Mouse (Mus musculus): ENCODE data around the gene Gm4756.
A peak's percentile ranks its signal among the peaks of the same experiment; 100 is the strongest.
"Not testable (repeated sequence)": the region's sequence is repeated elsewhere in the genome, so short reads cannot be mapped to it uniquely, and the experiment has no call there.

The Gm4756 gene

GRCm38 (mm10) chr12:72654698-72655097 lies 5.2 kb upstream of the Gm4756 start:
- DNase-seq (ENCODE audit: low spot score in 2 of 2), result peak; percentile 26 to 31

- no peak for DNase-seq (ENCODE audit: low spot score in 2 of 2)
These were observed 540 bp downstream of the Gm4756 start for GRCm38 (mm10) chr12:72648921-72649320.

- no peak for DNase-seq (ENCODE audit: low spot score in 2 of 2)
These were observed 11.4 kb downstream of the Gm4756 start for GRCm38 (mm10) chr12:72638025-72638424.

- no peak for DNase-seq (ENCODE audit: low spot score in 2 of 2)
These were observed 20.7 kb downstream of the Gm4756 start for GRCm38 (mm10) chr12:72628751-72629150.

GRCm38 (mm10) chr12:72622853-72623496 lies 26.5 kb downstream of the Gm4756 start:
- DNase-seq (ENCODE audit: low spot score in 2 of 2), result no peak

GRCm38 (mm10) chr12:72621441-72621840 lies 28.0 kb downstream of the Gm4756 start:
- DNase-seq (ENCODE audit: low spot score in 2 of 2), result no peak

- no peak for DNase-seq (ENCODE audit: low spot score in 2 of 2)
These were observed 28.6 kb downstream of the Gm4756 start for GRCm38 (mm10) chr12:72620856-72621255.

- DNase-seq (ENCODE audit: low spot score in 2 of 2), result no peak
These were observed 37.4 kb downstream of the Gm4756 start for GRCm38 (mm10) chr12:72612053-72612452.

GRCm38 (mm10) chr12:72598731-72599130 lies 50.7 kb downstream of the Gm4756 start:
- DNase-seq (ENCODE audit: low spot score in 2 of 2), result not testable (repeated sequence)

GRCm38 (mm10) chr12:72594001-72594400 lies 55.5 kb downstream of the Gm4756 start:
- no peak for DNase-seq (ENCODE audit: low spot score in 2 of 2)

GRCm38 (mm10) chr12:72592991-72593390 lies 56.5 kb downstream of the Gm4756 start:
- no peak for DNase-seq (ENCODE audit: low spot score in 2 of 2)

- DNase-seq (ENCODE audit: low spot score in 2 of 2), result no peak
These were observed 64.1 kb downstream of the Gm4756 start for GRCm38 (mm10) chr12:72585339-72585738.

- no peak for DNase-seq (ENCODE audit: low spot score in 2 of 2)
These were observed 66.4 kb downstream of the Gm4756 start for GRCm38 (mm10) chr12:72583099-72583498.

- DNase-seq (ENCODE audit: low spot score in 2 of 2), result no peak
These were observed 67.4 kb downstream of the Gm4756 start for GRCm38 (mm10) chr12:72582021-72582420.

- DNase-seq (ENCODE audit: low spot score in 2 of 2), result no peak
These were observed 85.1 kb downstream of the Gm4756 start for GRCm38 (mm10) chr12:72564281-72564795.

GRCm38 (mm10) chr12:72554347-72554746 lies 95.1 kb downstream of the Gm4756 start:
- no peak for DNase-seq (ENCODE audit: low spot score in 2 of 2)

- peak in 1 of 2 experiments; percentile 19 for DNase-seq (ENCODE audit: low spot score in 2 of 2)
These were observed 110.9 kb downstream of the Gm4756 start for GRCm38 (mm10) chr12:72538571-72538970.

GRCm38 (mm10) chr12:72536021-72536597 lies 113.4 kb downstream of the Gm4756 start, which contains the start of gene Pcnx4:
Gene Pcnx4, plus strand, starts transcription at chr12:72536383.
- DNase-seq (ENCODE audit: low spot score in 2 of 2), result peak; percentile 90 to 94

- DNase-seq (ENCODE audit: low spot score in 2 of 2), result no peak
These were observed 113.9 kb downstream of the Gm4756 start for GRCm38 (mm10) chr12:72535599-72535998.

GRCm38 (mm10) chr12:72533986-72534385 lies 115.5 kb downstream of the Gm4756 start:
- DNase-seq (ENCODE audit: low spot score in 2 of 2), result no peak

- no peak for DNase-seq (ENCODE audit: low spot score in 2 of 2)
These were observed 117.2 kb downstream of the Gm4756 start for GRCm38 (mm10) chr12:72532303-72532702.
